Mouse (Mus musculus) frontal cortex, postnatal 36 days (tissue): ENCODE measurements around the gene Ankrd13b.

Experiments used
- DNase-seq, 2 experiments: peaks; one replicate each; pipeline ENCODE4 v3.0.0; 2022; ENCODE audit warnings: low spot score in 2 of 2

Gene Ankrd13b

GRCm38 (mm10) chr11:77492311-77492871, 2.9 kb upstream of the Ankrd13b start:
- no peak for DNase-seq

- peak; percentile 73 to 80 for DNase-seq
Measured at GRCm38 (mm10) chr11:77491502-77492291, 2.2 kb upstream of the Ankrd13b start.

DNA sequence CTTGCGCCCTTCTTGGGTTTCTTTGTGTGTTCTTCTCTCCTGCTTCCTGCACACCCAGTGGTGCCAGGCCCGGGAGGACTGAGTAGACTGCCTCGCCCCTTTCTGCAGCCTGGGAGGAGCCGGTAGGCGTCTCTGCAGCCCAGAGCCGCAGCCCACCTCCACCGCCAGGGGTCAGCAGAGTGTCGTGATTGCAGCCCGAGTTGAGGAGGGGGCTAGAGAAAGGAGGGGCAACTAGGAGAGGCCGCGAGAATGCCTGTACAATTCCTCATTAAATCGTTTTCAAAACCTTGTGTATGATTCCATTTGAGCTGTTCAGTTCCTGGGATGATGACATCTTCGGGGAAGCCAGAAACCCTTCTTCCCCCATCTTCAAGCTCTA, 1.6 kb upstream of the Ankrd13b start:
- peak; percentile 91 to 92 for DNase-seq

DNA sequence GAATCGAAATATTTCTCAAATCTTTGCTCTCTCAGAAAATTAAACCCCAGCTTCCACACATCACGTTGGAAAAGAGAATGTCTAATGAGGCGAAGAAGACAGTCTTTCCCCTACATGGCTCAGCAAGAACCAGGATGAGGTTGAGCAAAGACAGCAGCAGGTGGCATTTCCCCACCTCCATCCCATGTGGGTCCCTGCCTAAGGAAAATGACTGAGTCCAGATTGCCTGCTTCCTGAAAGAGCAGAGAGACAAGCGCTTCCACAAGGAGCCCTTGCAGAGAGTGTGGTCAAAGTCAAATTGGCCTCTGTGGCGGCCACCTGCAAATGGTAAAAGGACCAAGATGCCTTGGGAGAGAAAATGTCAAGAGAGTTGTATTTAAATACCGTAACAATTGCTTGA, 973 bp upstream of the Ankrd13b start:
- no peak for DNase-seq

GRCm38 (mm10) chr11:77488771-77489581, 502 bp downstream of the Ankrd13b start:
- no peak for DNase-seq

DNA sequence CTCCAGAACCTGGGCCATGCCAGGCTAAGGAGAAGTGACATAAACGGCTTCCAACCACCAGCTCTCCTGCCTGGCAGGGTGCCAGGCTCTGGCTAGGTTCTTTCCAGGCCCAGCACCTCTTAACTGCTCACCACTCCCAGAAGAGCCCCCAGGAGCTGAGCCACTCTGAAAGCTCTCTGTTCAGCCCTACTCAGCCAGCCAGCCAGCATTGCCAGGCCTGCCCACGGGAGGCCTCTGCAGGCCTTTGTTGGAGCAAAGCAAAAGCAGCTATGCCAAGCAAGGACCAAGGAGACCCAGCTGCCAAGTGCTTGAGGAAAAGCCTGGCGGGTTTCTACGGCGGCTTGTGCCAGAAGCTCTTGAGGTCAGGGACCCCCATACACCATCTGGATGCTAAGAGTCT, 2.7 kb downstream of the Ankrd13b start:
- DNase-seq: no peak

DNA sequence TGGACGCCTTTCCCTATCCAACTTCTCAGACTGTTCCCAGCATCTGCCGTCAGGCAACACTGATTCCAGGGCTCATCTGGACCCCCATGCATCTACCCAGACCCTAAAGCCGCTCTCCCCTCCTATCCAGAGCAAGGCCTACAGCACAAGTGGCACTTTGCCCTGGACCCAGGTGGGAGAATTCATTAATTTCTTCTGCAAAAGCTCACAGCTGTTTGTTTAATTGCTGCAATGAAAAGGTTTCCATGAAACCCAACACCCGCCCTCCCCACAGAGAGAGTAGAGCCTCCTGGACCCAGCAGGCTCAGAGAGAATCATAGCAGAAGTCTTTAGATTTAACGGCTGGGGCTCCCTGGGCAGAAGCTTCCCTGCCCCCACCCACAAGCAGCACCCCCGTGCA, 4.2 kb downstream of the Ankrd13b start:
- no peak for DNase-seq

GRCm38 (mm10) chr11:77483510-77484255, 5.8 kb downstream of the Ankrd13b start:
- DNase-seq: no peak

GRCm38 (mm10) chr11:77483043-77483442, 6.4 kb downstream of the Ankrd13b start:
- DNase-seq: no peak

DNA sequence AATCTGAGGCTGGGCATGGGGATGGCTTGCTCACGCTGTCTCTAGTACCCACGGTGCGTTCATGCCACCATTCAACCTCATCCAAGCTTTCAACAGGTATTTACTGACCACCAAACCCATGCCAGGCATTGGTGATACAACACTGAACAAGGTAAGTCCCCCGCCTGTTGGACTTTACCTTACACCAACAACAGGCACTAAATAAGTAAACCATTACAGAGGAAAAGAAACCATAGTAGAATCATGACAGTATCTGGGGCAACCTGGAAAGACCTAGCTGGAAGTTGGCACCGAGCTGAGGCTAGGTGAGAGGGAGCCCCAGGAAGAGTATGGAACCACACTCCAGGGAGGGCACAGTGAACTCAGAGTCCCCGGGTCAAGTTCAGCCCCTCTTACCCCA, 12.6 kb downstream of the Ankrd13b start:
- no peak for DNase-seq

GRCm38 (mm10) chr11:77476216-77476615, 13.3 kb downstream of the Ankrd13b start:
- no peak for DNase-seq

DNA sequence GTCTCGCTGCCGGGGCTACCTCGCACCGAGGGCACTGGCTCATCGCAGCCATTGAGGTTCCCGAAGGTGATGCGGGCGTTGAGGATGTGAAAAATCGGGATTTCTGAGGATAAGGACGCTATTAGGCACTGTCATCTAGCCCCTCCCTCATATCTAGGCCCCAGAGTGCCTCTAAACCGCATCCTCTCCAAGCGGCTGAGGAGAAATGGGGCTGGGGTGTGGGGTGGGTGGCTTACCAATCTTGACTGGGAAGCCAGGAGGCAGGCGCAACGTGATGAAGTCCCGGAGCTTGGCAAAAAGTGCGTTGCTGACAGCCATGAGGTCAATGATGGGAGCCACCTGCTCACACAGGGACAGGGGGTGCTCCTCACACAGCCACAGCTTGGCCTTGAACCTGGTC, 16.7 kb downstream of the Ankrd13b start:
- DNase-seq: no peak

GRCm38 (mm10) chr11:77471407-77471806, 18.1 kb downstream of the Ankrd13b start:
- no peak for DNase-seq

- no peak for DNase-seq
Measured at GRCm38 (mm10) chr11:77468397-77468796, 21.1 kb downstream of the Ankrd13b start.

GRCm38 (mm10) chr11:77467784-77468183, 21.7 kb downstream of the Ankrd13b start:
- DNase-seq: peak in 1 of 2 experiments; percentile 80

- peak in 1 of 2 experiments; percentile 68 for DNase-seq
Measured at GRCm38 (mm10) chr11:77467157-77467556, 22.3 kb downstream of the Ankrd13b start.

DNA sequence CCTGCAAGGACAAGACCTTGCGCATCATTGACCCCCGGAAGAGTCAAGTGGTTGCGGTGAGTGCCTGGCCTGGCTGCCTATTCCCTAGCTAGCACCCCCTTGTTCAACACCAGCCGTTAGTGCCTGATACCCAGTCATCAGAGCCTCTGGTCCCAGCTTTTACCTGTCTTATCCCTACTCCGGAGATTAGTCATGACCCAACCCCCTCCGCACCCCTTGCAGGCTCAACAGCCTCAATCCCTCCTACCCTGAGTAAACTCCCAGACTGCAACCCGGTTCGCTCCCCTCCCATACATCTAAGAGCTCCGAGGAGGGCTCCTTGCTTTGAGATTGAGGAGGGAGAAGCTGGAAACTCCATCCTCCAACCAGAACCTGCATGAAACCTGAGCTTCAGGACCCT, 22.9 kb downstream of the Ankrd13b start:
- no peak for DNase-seq

DNA sequence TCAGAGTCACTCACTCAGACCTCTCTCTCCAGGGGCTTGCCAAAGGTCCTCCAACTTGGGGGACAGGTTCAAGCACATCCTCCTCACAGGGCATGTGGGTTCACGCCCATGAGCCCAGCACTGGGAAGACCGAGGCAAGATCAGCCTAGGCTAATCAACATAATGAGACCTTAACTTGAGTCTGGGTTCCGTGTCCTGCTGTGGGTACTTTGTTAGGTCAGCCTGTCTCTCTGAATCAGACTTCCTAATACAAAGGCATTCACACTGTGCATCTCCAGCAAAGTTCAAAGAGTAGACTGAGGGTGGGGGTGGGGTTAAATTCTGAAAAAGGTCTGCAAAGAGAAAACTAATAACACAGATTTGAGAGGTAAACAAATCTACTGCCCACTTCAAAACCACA, 24.4 kb downstream of the Ankrd13b start:
- no peak for DNase-seq

- no peak for DNase-seq
Measured at GRCm38 (mm10) chr11:77464684-77465083, 24.8 kb downstream of the Ankrd13b start.

DNA sequence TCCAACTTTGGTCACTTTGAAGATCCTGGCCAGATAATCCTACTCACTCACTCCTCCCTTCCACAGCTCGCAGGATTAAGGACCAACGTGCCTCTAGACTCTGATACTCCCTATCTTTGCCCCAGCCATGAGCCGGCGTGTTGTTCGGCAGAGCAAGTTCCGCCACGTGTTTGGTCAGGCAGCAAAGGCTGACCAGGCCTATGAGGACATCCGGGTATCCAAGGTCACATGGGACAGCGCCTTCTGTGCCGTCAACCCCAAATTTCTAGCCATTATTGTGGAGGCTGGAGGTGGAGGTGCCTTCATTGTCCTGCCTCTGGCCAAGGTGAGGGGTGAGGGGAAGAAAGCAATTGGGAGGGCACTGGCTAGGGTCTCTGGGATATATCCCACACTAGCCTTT, 25.7 kb downstream of the Ankrd13b start:
- DNase-seq: no peak

DNA sequence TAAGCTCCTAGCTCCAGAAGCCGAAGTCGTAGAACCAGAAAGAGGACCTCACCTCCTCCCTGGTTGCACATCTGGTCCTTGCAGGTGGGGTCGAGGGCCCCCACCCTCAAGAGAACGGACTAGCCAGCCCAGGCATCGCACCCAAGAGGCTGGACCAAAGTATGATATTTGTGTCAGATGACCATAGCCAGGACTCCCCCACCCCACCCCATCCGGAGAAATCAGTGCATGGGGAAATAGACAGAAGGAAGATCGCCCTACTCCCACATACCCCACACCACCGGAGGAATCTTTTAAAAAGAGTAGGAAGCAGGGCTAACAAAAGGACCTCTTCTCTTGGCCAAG, 26.4 kb downstream of the Ankrd13b start:
- DNase-seq: no peak
